Comparison of ENCODE assay signal across 9 mouse cellular contexts in the genomic region with DNA sequence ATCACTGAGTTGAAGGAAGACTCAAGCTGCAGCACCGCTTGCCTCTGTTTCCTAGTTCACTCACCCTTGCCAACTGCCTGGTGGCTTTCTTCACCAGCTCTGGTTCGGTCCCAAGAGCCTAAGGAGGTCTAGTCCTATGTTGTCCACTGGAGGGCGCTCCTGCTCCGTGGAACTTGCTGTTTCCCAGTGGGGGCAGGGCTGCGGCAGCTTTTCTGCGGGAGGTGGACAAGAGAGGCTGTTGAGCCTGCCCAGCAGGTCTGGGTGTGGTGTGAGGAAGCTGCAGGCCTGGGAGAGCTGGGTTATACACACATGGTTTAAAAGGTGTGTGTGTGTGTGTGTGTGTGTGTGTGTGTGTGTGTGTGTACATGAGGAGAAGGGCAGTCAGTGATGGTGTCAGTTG. TPM values are rescaled to one million over a fixed set of nuclear protein-coding genes. Genes with fewer than 3 reads are reported as not detected.
DNase-seq lines count a peak whose midpoint lies in the region; ATAC-seq and TF ChIP-seq lines count a peak whose summit lies in the region.
"Had no signal": no experiment of that assay in that cellular context is flagged by ENCODE, and none has a peak within 500 bp of the region (broad histone marks: within the 10 kb centered on the region; RNA-seq: fewer than 3 reads in every experiment).

No protein-coding gene starts in this region.

- no peaks in the 10 kb centered on the region for H3K36me3 ChIP-seq in heart, embryonic 11.5 days (ENCODE audit: control insufficient read depth, insufficient read depth, low read length)
- no peaks in the 10 kb centered on the region for H3K36me3 ChIP-seq in kidney, postnatal 0 days (ENCODE audit: insufficient read depth, low read length)
- H3K36me3 ChIP-seq: liver, embryonic 15.5 days had no signal

- no peaks in the 10 kb centered on the region for H3K27me3 ChIP-seq in heart, embryonic 11.5 days (ENCODE audit: control insufficient read depth, insufficient read depth, low read length)
- H3K27me3 ChIP-seq in kidney, postnatal 0 days (ENCODE audit: insufficient read depth, low read length) = no peaks in the 10 kb centered on the region
- H3K27me3 ChIP-seq: liver, embryonic 15.5 days had no signal

- 0 out of 2 replicates have a peak, but pooled peaks have one; percentile 15 for ATAC-seq in heart, embryonic 11.5 days (replicated peaks; ENCODE audit: insufficient number of reproducible peaks, low FRiP score, low TSS enrichment)
- ATAC-seq in kidney, postnatal 0 days (replicated peaks; ENCODE audit: low FRiP score, low read depth) = no peak; the same call in 1 of the 2 replicates

- peaks cover 7% of the 10 kb centered on the region; the same call in 1 of the 2 replicates for H3K4me1 ChIP-seq in heart, embryonic 11.5 days (ENCODE audit: control insufficient read depth, insufficient read depth, low read length)
- H3K4me1 ChIP-seq in kidney, postnatal 0 days (replicated peaks; ENCODE audit: insufficient read depth, low read length) = no peaks in the 10 kb centered on the region; the same call in 1 of the 2 replicates
- H3K4me1 ChIP-seq in lung, adult 2 months (ENCODE audit: control insufficient read depth, insufficient read depth, low read length) = no peaks in the 10 kb centered on the region
- H3K4me1 ChIP-seq: liver, embryonic 15.5 days had no signal

- peak; percentile 98 for TF ChIP-seq CTCF in kidney, postnatal 0 days (IDR thresholded peaks at IDR 0.05; ENCODE audit: low read depth)
- peak; percentile 91 for TF ChIP-seq CTCF in lung, adult 2 months (IDR thresholded peaks at IDR 0.05; ENCODE audit: insufficient read depth, low read length)

- WGBS in heart, embryonic 11.5 days (ENCODE audit: insufficient replicate concordance) = 5% methylated on average over 6 of the region's 6 CpGs
- WGBS in kidney, postnatal 0 days = 6% methylated on average over 6 of the region's 6 CpGs
- WGBS in lung, adult 2 months = 2% methylated on average over 6 of the region's 6 CpGs

- H3K4me3 ChIP-seq in heart, embryonic 11.5 days (ENCODE audit: low read depth, low read length) = no peak overlapping the region
- no peak overlapping the region for H3K4me3 ChIP-seq in kidney, postnatal 0 days (replicated peaks; ENCODE audit: low read depth, low read length)
- H3K4me3 ChIP-seq in lung, adult 2 months (replicated peaks; ENCODE audit: extremely low read depth, low read depth, low read length) = no peak overlapping the region
- H3K4me3 ChIP-seq: liver, embryonic 15.5 days had no signal

- no peak overlapping the region for H3K9ac ChIP-seq in heart, embryonic 11.5 days (ENCODE audit: low read depth, low read length)
- no peak overlapping the region for H3K9ac ChIP-seq in kidney, postnatal 0 days (ENCODE audit: low read depth, low read length)
- H3K9ac ChIP-seq: liver, embryonic 15.5 days had no signal

- no peak overlapping the region for H3K27ac ChIP-seq in heart, embryonic 11.5 days (ENCODE audit: low read depth, low read length)
- H3K27ac ChIP-seq in kidney, postnatal 0 days = no peak overlapping the region
- H3K27ac ChIP-seq: liver, embryonic 15.5 days had no signal

- H3K9me3 ChIP-seq in heart, embryonic 11.5 days (replicated peaks; ENCODE audit: control insufficient read depth, low read length) = no peaks in the 10 kb centered on the region
- H3K9me3 ChIP-seq in kidney, postnatal 0 days (replicated peaks; ENCODE audit: low read length) = no peaks in the 10 kb centered on the region
- H3K9me3 ChIP-seq: liver, embryonic 15.5 days had no signal

- TF ChIP-seq POLR2A in lung, adult 2 months (IDR thresholded peaks at IDR 0.05; ENCODE audit: borderline replicate concordance, extremely low read depth, low read depth, low read length) = no peak

- peak; percentile 50 for DNase-seq in CD4-positive helper T cell, adult 2 months (ENCODE audit: low read depth, low spot score)
- DNase-seq in adrenal gland, adult 18-20 months (ENCODE audit: low spot score in 2 of 2) = peak; percentile 81 to 91
- DNase-seq in embryo, embryonic 11 days = peak; percentile 83
- peak; percentile 87 for DNase-seq in kidney, postnatal 0 days (ENCODE audit: low spot score)
- peak; percentile 95 for DNase-seq in lung, adult 2 months
- peak; percentile 78 for DNase-seq in retina, postnatal 1 day
- DNase-seq in thymus, postnatal 36 days = peak; percentile 41 to 45

- H3K4me2 ChIP-seq in heart, embryonic 11.5 days = no peak overlapping the region
- H3K4me2 ChIP-seq in kidney, postnatal 0 days (ENCODE audit: low read length) = no peak overlapping the region
- H3K4me2 ChIP-seq: liver, embryonic 15.5 days had no signal

RNA-seq across cellular contexts. Expression of a gene that starts 34.3 kb away (rescaled TPM):
- total RNA-seq in adrenal gland, adult 18-20 months (2021) = under 1 TPM; 0.27 to 0.54 TPM
- 1.3 and 2.2 TPM in 2 replicates for polyA plus RNA-seq in heart, embryonic 11.5 days (2014; fragmentation: Nextera tagmentation; extraction: Ambion mirVana)
- 23.3 and 24.5 TPM in 2 replicates for polyA plus RNA-seq in kidney, postnatal 0 days (2015; fragmentation: Nextera tagmentation; extraction: Ambion mirVana)
- polyA plus RNA-seq in lung, adult 2 months (2012; rRNA removed) = 35.1 and 39.4 TPM in 2 replicates

RNA-seq across cellular contexts. Expression of a gene that starts 42.7 kb away (rescaled TPM):
- 1 to 10 TPM; 4.3 to 7.8 TPM for total RNA-seq in adrenal gland, adult 18-20 months (2021)
- 2.5 and 2.8 TPM in 2 replicates for polyA plus RNA-seq in heart, embryonic 11.5 days (2014; fragmentation: Nextera tagmentation; extraction: Ambion mirVana)
- 1.9 and 2.2 TPM in 2 replicates for polyA plus RNA-seq in kidney, postnatal 0 days (2015; fragmentation: Nextera tagmentation; extraction: Ambion mirVana)
- polyA plus RNA-seq in lung, adult 2 months (2012; rRNA removed) = 130 and 155 TPM in 2 replicates

RNA-seq across cellular contexts. Expression of a gene that starts 43.2 kb away (rescaled TPM):
- total RNA-seq in adrenal gland, adult 18-20 months (2021) = 10 to 100 TPM; 60.5 to 64.0 TPM
- polyA plus RNA-seq in heart, embryonic 11.5 days (2014; fragmentation: Nextera tagmentation; extraction: Ambion mirVana) = 49.4 and 50.1 TPM in 2 replicates
- polyA plus RNA-seq in kidney, postnatal 0 days (2015; fragmentation: Nextera tagmentation; extraction: Ambion mirVana) = 77.1 and 79.5 TPM in 2 replicates
- 36.1 and 38.6 TPM in 2 replicates for polyA plus RNA-seq in lung, adult 2 months (2012; rRNA removed)

Comparison
In these comparisons a context has a peak if more than half of its experiments do, and no peak if none do; other contexts are left out.
1. DNase-seq: peak in every context shown above with its lines; median percentile 95 in lung, adult 2 months; 87 in kidney, postnatal 0 days; 86 in adrenal gland, adult 18-20 months; 83 in embryo, embryonic 11 days; 78 in retina, postnatal 1 day; 50 in CD4-positive helper T cell, adult 2 months; 43 in thymus, postnatal 36 days.
2. RNA of a gene that starts 42.7 kb away (polyA plus RNA-seq): 130 to 155 TPM in lung, adult 2 months; 2.5 to 2.8 TPM in heart, embryonic 11.5 days and 1.9 to 2.2 TPM in kidney, postnatal 0 days; every median in the first group is over 10 times any median in the second.